Mouse (Mus musculus): Measurements from ENCODE around the gene Vps52. TPM values are rescaled to one million over a fixed set of nuclear protein-coding genes. Genes with fewer than 3 reads are reported as not detected.
"Not testable (repeated sequence)": the region's sequence is repeated elsewhere in the genome, so short reads cannot be mapped to it uniquely, and the experiment has no call there.

Gene Vps52
- total and polyA plus RNA-seq, 2 experiments from 2014 or later: 55.6 to 62.1 TPM

- Histone ChIP-seq H3K4me3 (ENCODE audit: low read length) (peak within 1 kb of the TSS; percentile 50), H3K27ac (peak within 1 kb of the TSS; percentile 91), H3K4me2 (ENCODE audit: low read depth, low read length) (peak within 1 kb of the TSS; percentile 89), H3K9me3 (ENCODE audit: low read length) (no peaks in the 10 kb centered on the region), H3K4me1 (ENCODE audit: insufficient read depth, low read length) (peaks cover 15% of the 10 kb centered on the region; the same call in 1 of the 2 replicates), H3K36me3 (ENCODE audit: insufficient read depth, low read length) (peaks cover 11% of the 10 kb centered on the region), H3K27me3 (ENCODE audit: insufficient read depth, low read length) (no peaks in the 10 kb centered on the region), H3K9ac (replicated peaks; ENCODE audit: low read length) (peak within 1 kb of the TSS; percentile 77)
- peak; percentile 85 for ATAC-seq
- peak; percentile 36 for TF ChIP-seq CTCF (IDR thresholded peaks at IDR 0.05; ENCODE audit: low read depth)
- WGBS: 1% methylated on average over 38 of the region's 45 CpGs
- peak; percentile 92 for DNase-seq (ENCODE audit: low spot score)
Observed at GRCm38 (mm10) chr17:33951021-33951946, 4.3 kb upstream of the Vps52 start, which contains the start of gene B3galt4. B3galt4 (minus strand) TSS chr17:33951488.

- H3K4me2 ChIP-seq (ENCODE audit: low read depth, low read length): peak overlapping the region; percentile 89
- not testable (repeated sequence) for H3K27me3 ChIP-seq (ENCODE audit: insufficient read depth, low read length); H3K9me3 ChIP-seq (ENCODE audit: low read length); DNase-seq (ENCODE audit: low spot score); H3K4me3 ChIP-seq (ENCODE audit: low read length); H3K9ac ChIP-seq (replicated peaks; ENCODE audit: low read length); ATAC-seq; H3K27ac ChIP-seq
- 77% methylated on average over 13 of the region's 13 CpGs for WGBS
- peaks cover 11% of the 10 kb centered on the region for H3K36me3 ChIP-seq (ENCODE audit: insufficient read depth, low read length)
- H3K4me1 ChIP-seq (ENCODE audit: insufficient read depth, low read length): peaks cover 20% of the 10 kb centered on the region
Observed at GRCm38 (mm10) chr17:33952015-33952414, 3.6 kb upstream of the Vps52 start.

GRCm38 (mm10) chr17:33952879-33953278 is 2.7 kb upstream of the Vps52 start:
- Histone ChIP-seq H3K4me1 (ENCODE audit: insufficient read depth, low read length) (peaks cover 20% of the 10 kb centered on the region), H3K27me3 (ENCODE audit: insufficient read depth, low read length) (no peaks in the 10 kb centered on the region), H3K27ac (no peak overlapping the region), H3K9me3 (ENCODE audit: low read length) (no peaks in the 10 kb centered on the region), H3K9ac (replicated peaks; ENCODE audit: low read length) (no peak overlapping the region), H3K4me3 (ENCODE audit: low read length) (no peak overlapping the region), H3K4me2 (ENCODE audit: low read depth, low read length) (no peak overlapping the region), H3K36me3 (ENCODE audit: insufficient read depth, low read length) (peaks cover 11% of the 10 kb centered on the region)
- no peak for DNase-seq (ENCODE audit: low spot score)
- WGBS: 84% methylated on average over 4 of the region's 4 CpGs
- no peak for ATAC-seq
- TF ChIP-seq CTCF (IDR thresholded peaks at IDR 0.05; ENCODE audit: low read depth): no peak

DNA sequence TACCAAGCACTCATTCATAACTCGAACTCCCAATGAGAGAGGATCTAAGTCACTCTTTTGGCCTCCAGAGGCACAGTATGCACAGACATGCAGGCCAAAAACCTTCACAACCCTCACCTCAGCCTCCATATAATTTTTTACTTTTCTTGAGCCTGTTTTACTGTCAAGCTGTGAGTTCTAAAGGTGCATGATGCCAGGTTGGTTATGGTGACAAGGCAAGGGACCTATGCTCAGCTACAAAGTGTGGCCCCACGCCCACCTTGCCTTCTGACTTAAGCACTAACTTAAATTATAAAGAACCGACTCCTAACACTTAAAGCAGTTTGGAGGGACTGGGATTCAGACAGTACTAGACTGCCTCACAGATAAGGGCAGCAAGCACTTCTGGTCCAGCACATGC is 2.3 kb upstream of the Vps52 start:
- H3K4me3 ChIP-seq (ENCODE audit: low read length): no peak overlapping the region
- H3K27ac ChIP-seq: no peak overlapping the region
- WGBS: 90% methylated on average over 3 of the region's 3 CpGs
- H3K9ac ChIP-seq (replicated peaks; ENCODE audit: low read length): no peak overlapping the region
- H3K36me3 ChIP-seq (ENCODE audit: insufficient read depth, low read length): peaks cover 12% of the 10 kb centered on the region
- H3K4me2 ChIP-seq (ENCODE audit: low read depth, low read length): no peak overlapping the region
- TF ChIP-seq CTCF (IDR thresholded peaks at IDR 0.05; ENCODE audit: low read depth): no peak
- H3K9me3 ChIP-seq (ENCODE audit: low read length): no peaks in the 10 kb centered on the region
- H3K4me1 ChIP-seq (ENCODE audit: insufficient read depth, low read length): peaks cover 20% of the 10 kb centered on the region
- ATAC-seq (no peak), DNase-seq (ENCODE audit: low spot score) (no peak)
- H3K27me3 ChIP-seq (ENCODE audit: insufficient read depth, low read length): no peaks in the 10 kb centered on the region

GRCm38 (mm10) chr17:33953961-33954565 is 1.5 kb upstream of the Vps52 start:
- DNase-seq (ENCODE audit: low spot score): no peak

GRCm38 (mm10) chr17:33954646-33955554 is 712 bp upstream of the Vps52 start:
- Histone ChIP-seq H3K4me1 (ENCODE audit: insufficient read depth, low read length) (peaks cover 17% of the 10 kb centered on the region), H3K9ac (replicated peaks; ENCODE audit: low read length) (peak overlapping the region; percentile 77), H3K4me3 (ENCODE audit: low read length) (peak overlapping the region; percentile 56), H3K9me3 (ENCODE audit: low read length) (no peaks in the 10 kb centered on the region), H3K27ac (peak overlapping the region; percentile 90), H3K4me2 (ENCODE audit: low read depth, low read length) (peak overlapping the region; percentile 85), H3K27me3 (ENCODE audit: insufficient read depth, low read length) (no peaks in the 10 kb centered on the region), H3K36me3 (ENCODE audit: insufficient read depth, low read length) (peaks cover 28% of the 10 kb centered on the region)
- TF ChIP-seq CTCF (IDR thresholded peaks at IDR 0.05; ENCODE audit: low read depth): no peak
- under 1% methylated on average over 33 of the region's 33 CpGs for WGBS
- DNase-seq (ENCODE audit: low spot score) (no peak), ATAC-seq (peak; percentile 31; the same call in 1 of the 2 replicates)

More at GRCm38 (mm10) chr17:33953961-33954565, 1.5 kb upstream of the Vps52 start:
- Histone ChIP-seq H3K36me3 (ENCODE audit: insufficient read depth, low read length) (peaks cover 19% of the 10 kb centered on the region), H3K9me3 (ENCODE audit: low read length) (no peaks in the 10 kb centered on the region), H3K4me1 (ENCODE audit: insufficient read depth, low read length) (peaks cover 20% of the 10 kb centered on the region), H3K27ac (peak overlapping the region; percentile 90; the same call in 1 of the 2 replicates), H3K27me3 (ENCODE audit: insufficient read depth, low read length) (no peaks in the 10 kb centered on the region), H3K9ac (replicated peaks; ENCODE audit: low read length) (peak overlapping the region; percentile 77; the same call in 1 of the 2 replicates), H3K4me2 (ENCODE audit: low read depth, low read length) (peak overlapping the region; percentile 85), H3K4me3 (ENCODE audit: low read length) (peak overlapping the region; percentile 56)
- no peak for ATAC-seq
- WGBS: 33% methylated on average over 5 of the region's 5 CpGs
- TF ChIP-seq CTCF (IDR thresholded peaks at IDR 0.05; ENCODE audit: low read depth): no peak
